Mouse (Mus musculus): ENCODE measurements around the gene Cfap97d2. TPM values are rescaled to one million over a fixed set of nuclear protein-coding genes. Genes with fewer than 3 reads are reported as not detected.

The Cfap97d2 gene
- not detected for total RNA-seq (2023)

GRCm38 (mm10) chr8:13705668-13706067 lies at the start of gene Cfap97d2:
TSS of gene Cfap97d2 (plus strand) at chr8:13705889.

GRCm38 (mm10) chr8:13677413-13677883 lies 28.2 kb upstream of the Cfap97d2 start, which contains the start of gene Rasa3:
TSS of gene Rasa3 (minus strand) at chr8:13677603.

GRCm38 (mm10) chr8:13756982-13757804 lies 51.5 kb downstream of the Cfap97d2 start, which contains the start of gene Cdc16:
TSS of gene Cdc16 (plus strand) at chr8:13757676.

DNA sequence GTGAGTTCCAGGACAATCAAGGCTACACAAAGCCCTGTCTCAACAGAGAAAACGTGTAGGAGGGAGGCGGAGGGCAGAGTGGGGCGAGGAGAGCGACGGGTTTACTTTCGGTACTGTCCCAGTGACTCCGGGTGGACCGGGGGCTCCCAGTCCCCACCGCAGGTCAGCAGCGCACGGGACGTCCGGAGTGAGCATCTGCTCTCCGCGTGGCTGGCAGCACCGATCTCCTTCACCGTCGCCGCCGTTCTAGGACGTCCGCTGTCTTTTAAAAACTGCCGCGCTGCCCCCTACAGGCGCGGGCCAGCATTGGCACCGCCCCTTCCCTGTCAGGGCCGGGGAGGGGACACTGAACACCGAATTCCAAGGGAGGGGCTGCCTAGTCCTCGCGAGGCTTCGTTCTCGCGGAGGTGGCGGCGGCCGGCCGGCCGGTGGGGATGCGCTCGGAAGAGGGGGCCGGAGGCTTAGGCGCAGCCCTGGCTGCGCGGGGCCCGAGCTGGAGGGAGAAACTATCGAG lies 79.6 kb downstream of the Cfap97d2 start, which contains the start of gene Upf3a:
Gene Upf3a, plus strand, starts transcription at position 366 of the 514 bp plus-strand sequence.

Other genes with a start within 250 kb of the Cfap97d2 start
- gene Gas6, start 211.4 kb upstream of the Cfap97d2 start, total RNA-seq (2023): under 1 TPM; 0.31 to 0.68 TPM
- gene 1700029H14Rik, start 143.4 kb upstream of the Cfap97d2 start, total RNA-seq (2023): 1 to 10 TPM in 1 of 2 experiments, under 1 TPM in 1; 0.42 to 1.9 TPM
- 100 to 1,000 TPM; 150 to 165 TPM for gene Rasa3, start 28.3 kb upstream of the Cfap97d2 start, total RNA-seq (2023)
- 10 to 100 TPM; 23.5 to 31.1 TPM for gene Cdc16, start 51.8 kb downstream of the Cfap97d2 start, total RNA-seq (2023)
- gene Upf3a, start 79.7 kb downstream of the Cfap97d2 start, total RNA-seq (2023): 10 to 100 TPM; 20.2 to 24.3 TPM
- gene AF366264, start 132.5 kb downstream of the Cfap97d2 start, total RNA-seq (2023): not detected
- gene Champ1, start 163.8 kb downstream of the Cfap97d2 start, total RNA-seq (2023): 1 to 10 TPM; 7.5 to 8.8 TPM
- gene Coprs, start 184.4 kb downstream of the Cfap97d2 start, total RNA-seq (2023): 1 to 10 TPM; 1.5 to 2.1 TPM